Mouse (Mus musculus) naive thymus-derived CD4-positive, alpha-beta T cell, adult 5 months (primary cell): ENCODE data around the gene Gm20509. TPM values are rescaled to one million over a fixed set of nuclear protein-coding genes. Genes with fewer than 3 reads are reported as not detected.

ENCODE experiments used
- polyA plus RNA-seq: library from polyadenylated mRNA; unstranded; fragments of 100-300 nt; shearing (Covaris generic); gene quantifications from one replicate; pipeline ENCODE4 v1.2.1, GENCODE M21; 2017

The Gm20509 gene
- not detected for polyA plus RNA-seq

GRCm38 (mm10) chr9:73102181-73102580 lies at the start of gene Gm20509:
Gene Gm20509 (plus strand): TSS chr9:73102470.

GRCm38 (mm10) chr9:73101536-73101935 lies 734 bp upstream of the Gm20509 start, which contains the start of gene Khdc3:
Gene Khdc3 (plus strand): TSS chr9:73101836.

GRCm38 (mm10) chr9:73112919-73113906 lies 10.9 kb downstream of the Gm20509 start, which contains the start of gene Rsl24d1:
Gene Rsl24d1 (plus strand): TSS chr9:73113426.

Other genes with a start within 250 kb of the Gm20509 start
- not detected for gene Pygo1, start 176.8 kb upstream of the Gm20509 start, polyA plus RNA-seq
- gene Dyx1c1, start 143.7 kb upstream of the Gm20509 start, polyA plus RNA-seq, result 1.4 TPM
- gene Gm44503, start 143.6 kb upstream of the Gm20509 start, polyA plus RNA-seq, result not detected
- 3.3 TPM for gene Ccpg1os, start 117.1 kb upstream of the Gm20509 start, polyA plus RNA-seq
- gene Ccpg1, start 117.0 kb upstream of the Gm20509 start, polyA plus RNA-seq, result 126 TPM
- gene Pigb, start 62.1 kb upstream of the Gm20509 start, polyA plus RNA-seq, result 11.9 TPM
- gene Rab27a, start 57.6 kb upstream of the Gm20509 start, polyA plus RNA-seq, result 36.3 TPM
- 0.20 TPM for gene Khdc3, start 634 bp upstream of the Gm20509 start, polyA plus RNA-seq
- gene Rsl24d1, start 11.0 kb downstream of the Gm20509 start, polyA plus RNA-seq, result 77.1 TPM